Mouse (Mus musculus) mature B cell (primary cell): ENCODE results near the gene Psmb9.

Experiments used
- in situ Hi-C: fragments of 300-500 bp; cut with MboI; formaldehyde crosslinking; loops from 2 replicates; pipeline ENCODE4 v1.14.3; 2019

The Psmb9 gene

DNA sequence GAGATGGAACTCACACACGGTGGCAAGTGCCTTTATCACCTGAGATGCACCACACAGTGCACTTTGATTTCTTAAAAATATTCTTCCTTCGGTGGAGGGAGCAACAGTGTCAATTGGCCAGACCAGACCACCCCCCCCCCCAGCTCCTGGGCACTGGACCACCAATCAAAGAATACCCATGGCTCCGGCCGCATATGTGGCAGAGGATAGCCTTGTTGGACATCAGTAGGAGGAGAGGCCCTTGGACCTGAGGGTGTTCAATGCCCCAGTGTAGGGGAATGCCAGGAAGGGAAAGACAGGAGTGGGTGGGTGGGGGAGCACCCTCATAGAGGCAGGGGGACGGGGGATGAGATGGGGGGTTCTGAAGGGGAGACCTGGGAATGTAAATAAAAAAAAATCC lies 19.2 kb upstream of the Psmb9 start:
- in situ Hi-C loops = no loop called here

DNA sequence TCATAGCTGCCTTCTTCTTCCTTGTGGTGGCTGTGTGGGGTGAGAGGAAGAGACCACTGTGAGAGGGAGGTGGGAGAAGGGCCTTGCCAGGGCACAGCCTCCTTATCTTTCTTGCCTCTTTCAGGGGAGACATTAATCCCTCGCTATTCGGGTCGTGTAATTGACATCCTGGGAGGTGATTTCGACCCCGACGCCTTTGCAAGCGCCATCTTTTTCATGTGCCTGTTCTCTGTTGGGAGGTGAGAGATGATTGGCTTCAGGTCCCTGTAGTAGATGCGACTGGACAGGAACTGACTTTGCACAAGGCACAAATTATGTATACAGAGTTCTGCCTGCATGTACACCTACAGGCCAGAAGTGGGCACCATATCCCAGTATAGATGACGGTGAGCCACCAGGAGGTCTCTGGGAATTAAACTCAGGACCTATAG lies 18.2 kb upstream of the Psmb9 start:
- in situ Hi-C loops = no loop called here

DNA sequence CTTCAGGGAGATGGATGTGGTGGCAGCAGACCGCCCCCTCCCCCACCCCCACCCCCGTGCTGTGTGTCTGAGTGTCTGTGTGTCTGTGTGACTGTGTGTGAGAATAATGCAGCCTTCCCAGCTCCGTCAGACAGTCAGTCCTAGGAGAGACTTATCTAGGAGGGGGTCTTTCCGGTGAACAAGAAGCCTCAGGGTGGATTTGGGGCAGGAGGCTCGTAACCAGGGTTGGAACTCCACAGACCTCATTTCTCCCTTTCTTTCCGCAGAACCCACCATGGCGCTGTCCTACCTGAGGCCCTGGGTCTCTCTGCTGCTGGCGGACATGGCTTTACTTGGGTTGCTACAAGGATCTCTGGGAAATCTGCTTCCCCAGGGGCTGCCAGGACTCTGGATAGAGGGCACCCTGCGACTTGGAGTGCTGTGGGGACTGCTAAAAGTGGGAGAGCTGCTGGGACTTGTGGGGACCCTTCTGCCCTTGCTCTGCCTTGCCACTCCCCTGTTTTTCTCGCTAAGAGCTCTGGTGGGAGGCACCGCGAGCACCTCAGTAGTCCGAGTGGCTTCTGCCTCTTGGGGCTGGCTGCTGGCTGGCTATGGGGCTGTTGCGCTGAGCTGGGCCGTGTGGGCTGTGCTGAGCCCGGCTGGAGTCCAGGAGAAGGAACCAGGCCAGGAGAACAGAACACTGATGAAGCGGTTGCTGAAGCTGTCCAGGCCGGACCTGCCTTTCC lies 17.6 kb upstream of the Psmb9 start:
- in situ Hi-C loops = no loop called here

DNA sequence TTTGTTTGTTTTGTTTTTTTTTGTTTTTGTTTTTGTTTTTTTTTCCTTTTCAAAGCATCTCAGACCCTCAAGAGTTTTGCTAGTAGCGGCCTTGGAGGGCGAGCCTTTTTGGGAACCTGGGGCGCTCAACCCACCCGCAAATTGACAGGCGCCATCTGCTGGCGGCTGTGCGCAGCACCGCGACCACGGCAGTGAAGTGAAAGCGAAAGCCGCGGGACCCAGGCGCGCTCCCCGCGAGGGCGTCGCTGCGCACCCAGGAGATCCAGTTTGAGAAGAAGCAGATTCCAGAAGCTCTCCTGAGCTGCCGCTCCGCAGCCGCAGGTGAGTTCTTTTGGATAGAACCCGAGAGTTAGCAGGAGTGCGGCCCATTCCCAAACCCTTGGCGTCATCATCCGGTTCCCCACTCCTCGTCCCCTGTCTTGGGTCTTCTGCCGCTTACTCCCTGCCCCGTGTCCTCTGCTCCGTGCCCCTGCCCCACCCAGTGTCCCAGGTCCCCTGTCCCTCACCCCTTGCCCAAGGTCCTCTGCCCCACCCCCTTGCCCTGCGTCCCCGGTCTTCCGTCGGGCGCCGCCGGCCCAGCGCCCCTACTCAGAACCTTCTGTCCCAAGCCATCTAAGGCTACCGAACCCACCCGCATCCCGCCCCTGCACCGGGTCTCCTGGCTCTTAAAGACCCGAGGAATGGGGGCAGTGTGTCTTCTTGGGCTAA lies 16.9 kb upstream of the Psmb9 start:
- in situ Hi-C loops = no loop called here

DNA sequence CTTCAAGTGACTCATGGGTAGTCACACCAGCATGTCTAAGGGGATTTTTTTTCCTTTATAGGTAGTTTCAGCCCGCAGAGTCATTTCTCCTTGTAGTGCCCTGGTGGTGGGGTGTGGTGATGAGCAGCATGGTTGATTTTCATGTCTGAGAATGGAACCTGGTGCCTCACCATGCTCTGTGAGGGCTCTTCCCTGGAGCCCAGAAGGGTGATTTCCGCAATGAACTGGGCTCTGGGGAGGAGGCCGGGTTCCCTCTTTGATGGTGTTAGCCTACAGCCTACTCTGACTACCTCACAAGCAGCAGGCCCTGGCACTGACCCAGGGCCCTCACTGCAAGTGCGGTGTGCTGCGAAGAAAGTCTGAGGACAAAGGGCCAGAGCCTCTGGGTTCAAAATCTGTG lies 15.9 kb upstream of the Psmb9 start, which contains the start of gene Tap2:
TSS of gene Tap2 (plus strand) at position 84 of the 400 bp plus-strand sequence.
- in situ Hi-C loops = no loop called here

DNA sequence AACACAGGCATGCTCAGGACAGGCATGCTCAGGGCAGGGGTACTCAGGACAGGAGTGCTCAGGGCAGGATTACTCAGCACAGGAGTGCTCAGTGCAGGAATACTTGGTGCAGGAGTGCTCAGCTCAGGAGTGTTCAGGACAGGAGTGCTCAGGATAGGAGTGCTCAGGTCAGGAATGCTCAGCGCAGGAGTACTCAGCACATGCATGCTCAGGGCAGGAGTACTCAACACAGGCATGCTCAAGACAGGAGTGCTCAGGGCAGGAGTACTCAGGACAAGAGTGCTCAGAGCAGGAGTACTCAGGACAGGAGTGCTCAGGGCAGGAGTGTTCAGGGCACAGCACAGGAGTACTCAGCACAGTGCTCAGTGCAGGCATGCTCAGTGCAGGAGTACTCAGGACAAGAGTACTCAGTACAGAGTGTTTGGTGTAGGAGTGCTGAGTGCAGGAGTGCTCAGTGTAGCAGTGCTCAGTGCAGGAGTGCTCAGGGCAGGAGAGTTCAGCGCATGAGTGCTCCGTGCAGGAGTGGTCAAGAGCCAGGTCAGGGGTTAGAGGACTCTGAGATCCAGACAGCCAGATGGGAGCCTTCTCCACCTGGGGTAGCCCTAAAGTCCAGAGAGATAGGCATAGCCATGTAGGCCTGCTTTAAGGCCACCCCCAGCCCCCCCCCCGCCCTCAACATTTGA lies 15.3 kb upstream of the Psmb9 start:
- in situ Hi-C loops = no loop called here

DNA sequence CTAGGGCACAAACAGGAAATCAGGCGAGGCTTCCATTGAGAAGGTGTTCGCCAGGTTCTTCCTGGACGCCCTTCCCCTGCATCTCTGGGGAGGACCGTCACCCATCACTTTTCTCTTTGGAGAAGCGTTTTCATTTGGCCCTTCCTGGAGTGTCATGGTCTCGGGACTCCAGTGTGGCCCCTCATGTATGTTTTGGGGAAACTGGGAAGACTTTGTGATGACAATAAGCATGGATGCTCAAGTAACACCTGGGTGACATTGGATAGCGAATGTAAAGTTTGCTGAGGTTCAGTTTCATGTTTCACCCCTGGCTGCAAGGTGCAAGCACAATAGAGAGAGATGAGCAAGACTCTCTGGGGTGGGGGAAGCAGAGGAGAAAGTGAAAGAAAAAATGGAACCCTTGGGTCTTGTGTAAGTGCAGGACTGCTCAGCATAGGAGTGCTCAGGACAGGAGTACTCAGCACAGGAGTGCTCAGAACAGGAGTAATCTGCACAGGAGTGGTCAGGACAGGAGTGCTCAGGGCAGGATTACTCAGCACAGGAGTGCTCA lies 14.0 kb upstream of the Psmb9 start:
- in situ Hi-C loops = no loop called here

DNA sequence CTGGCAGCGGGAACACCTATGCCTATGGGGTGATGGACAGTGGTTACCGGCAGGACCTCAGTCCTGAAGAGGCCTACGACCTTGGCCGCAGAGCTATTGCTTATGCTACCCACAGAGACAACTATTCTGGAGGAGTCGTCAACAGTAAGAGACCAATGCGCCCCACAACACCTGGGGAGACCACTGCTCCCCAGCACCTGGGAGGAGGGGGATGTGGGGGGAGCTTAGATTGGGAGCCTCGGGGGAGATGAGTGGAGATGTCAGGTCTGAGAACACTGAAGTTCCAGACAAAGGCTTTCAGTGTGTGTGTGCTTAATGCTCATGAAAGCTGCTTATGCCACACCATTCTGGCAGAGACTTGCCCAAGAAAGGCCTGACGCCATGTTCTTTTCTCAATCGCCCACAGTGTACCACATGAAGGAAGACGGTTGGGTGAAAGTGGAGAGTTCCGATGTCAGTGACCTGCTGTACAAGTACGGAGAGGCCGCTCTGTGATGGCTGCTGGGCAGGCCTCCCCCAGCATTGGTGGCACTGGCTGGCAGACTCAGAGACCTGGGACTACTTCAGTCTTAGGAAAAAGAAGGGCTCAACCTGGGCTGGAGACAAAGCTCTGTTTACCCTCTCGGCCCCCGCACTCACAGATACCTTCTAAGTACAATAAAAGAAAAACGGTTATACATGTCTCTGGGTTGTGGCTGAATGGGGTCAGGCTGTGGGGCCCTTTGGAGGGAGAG lies 13.4 kb upstream of the Psmb9 start:
- in situ Hi-C loops = no loop called here

DNA sequence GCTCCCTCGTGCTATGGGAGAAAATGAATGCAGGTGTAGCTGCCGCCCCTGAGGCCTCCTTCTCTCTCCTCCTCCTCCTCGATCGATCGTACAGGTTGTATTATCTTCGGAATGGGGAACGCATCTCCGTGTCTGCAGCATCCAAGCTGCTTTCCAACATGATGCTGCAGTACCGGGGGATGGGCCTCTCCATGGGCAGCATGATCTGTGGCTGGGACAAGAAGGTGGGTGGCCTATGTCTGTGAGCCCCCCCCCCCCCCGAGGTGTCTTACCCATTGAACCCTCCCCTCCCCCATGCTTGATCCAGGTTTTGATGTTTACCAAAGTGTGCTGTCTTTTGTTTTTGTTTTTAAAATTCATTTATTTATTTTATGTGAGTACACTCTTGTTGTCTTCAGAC lies 12.5 kb upstream of the Psmb9 start:
- in situ Hi-C loops = no loop called here

DNA sequence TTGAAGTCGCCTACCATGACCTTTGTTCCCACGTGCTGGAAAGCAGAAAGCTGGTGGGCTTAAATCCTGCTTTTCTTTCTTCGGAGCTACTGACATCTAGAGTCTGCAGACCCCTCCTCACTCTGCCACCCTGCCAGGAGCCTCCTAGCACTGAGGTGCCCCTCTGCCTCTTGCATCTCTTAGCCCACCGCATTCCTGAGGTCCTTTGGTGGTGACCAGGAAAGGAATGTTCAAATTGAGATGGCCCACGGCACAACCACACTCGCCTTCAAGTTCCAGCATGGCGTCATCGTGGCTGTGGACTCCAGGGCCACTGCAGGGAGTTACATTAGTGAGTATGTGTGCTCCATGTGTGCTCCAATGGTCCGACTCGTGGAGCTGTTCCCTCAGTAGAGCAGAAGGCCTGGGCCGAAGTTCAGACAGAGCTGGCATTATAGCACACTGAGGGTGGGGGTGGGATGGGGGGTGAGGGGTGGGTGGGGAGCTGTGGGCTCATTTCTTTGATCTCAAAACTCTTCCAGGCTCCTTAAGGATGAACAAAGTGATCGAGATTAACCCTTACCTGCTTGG lies 11.6 kb upstream of the Psmb9 start:
- in situ Hi-C loops = loop anchor here (25.0 kb wide), 1 partner anchor 388 kb away; the partner anchor contains the start of genes Ager, Gpsm3 and Pbx2

DNA sequence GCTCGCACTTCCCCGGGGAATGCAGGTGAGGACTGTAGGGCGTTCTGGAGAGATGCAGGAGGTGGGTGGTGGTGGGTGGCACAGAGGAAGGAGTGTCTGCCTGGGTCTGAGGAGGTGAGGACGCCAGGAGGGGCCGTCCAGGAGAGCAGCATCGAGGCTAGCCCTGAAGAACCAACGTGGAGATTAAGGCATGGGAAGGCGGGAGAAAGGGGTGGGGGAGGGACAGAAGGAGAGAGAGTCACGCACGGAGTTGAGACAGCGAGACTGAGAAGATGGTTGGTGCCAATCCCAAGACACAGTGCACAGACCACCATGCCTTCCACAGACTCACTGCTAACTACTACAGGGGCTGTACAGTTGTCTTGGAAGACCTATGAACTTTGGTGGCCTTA lies 11.0 kb upstream of the Psmb9 start:
- in situ Hi-C loops = loop anchor here (25.0 kb wide), 1 partner anchor 389 kb away; the partner anchor contains the start of genes Ager, Gpsm3 and Pbx2

DNA sequence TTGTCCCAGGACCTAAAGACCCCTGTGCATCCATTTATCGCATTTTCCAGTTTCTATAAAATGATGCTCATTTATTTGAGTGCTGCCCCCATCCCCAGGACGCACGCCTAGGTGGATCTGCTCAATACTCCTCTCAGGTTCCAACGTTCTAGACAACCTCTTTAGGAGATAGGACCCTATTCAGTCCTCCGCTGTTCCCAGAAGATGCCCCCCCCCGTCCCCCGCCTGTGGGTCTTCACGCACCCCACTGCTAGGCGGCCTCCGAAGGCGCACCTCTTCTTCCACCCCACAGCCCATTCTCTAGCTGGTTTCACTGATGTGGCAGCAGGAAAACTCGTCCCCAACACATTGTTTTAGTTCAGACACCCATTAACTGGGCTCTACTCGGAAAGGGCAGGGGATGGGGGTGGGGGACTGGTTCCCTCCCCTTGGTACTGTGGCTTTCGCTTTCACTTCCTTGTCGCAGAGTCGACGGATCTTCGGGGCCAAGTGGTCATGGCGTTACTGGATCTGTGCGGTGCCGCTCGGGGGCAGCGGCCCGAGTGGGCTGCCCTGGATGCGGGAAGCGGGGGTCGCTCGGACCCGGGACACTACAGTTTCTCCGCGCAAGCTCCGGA lies 10.4 kb upstream of the Psmb9 start:
- in situ Hi-C loops = loop anchor here (25.0 kb wide), 1 partner anchor 389 kb away; the partner anchor contains the start of genes Ager, Gpsm3 and Pbx2

DNA sequence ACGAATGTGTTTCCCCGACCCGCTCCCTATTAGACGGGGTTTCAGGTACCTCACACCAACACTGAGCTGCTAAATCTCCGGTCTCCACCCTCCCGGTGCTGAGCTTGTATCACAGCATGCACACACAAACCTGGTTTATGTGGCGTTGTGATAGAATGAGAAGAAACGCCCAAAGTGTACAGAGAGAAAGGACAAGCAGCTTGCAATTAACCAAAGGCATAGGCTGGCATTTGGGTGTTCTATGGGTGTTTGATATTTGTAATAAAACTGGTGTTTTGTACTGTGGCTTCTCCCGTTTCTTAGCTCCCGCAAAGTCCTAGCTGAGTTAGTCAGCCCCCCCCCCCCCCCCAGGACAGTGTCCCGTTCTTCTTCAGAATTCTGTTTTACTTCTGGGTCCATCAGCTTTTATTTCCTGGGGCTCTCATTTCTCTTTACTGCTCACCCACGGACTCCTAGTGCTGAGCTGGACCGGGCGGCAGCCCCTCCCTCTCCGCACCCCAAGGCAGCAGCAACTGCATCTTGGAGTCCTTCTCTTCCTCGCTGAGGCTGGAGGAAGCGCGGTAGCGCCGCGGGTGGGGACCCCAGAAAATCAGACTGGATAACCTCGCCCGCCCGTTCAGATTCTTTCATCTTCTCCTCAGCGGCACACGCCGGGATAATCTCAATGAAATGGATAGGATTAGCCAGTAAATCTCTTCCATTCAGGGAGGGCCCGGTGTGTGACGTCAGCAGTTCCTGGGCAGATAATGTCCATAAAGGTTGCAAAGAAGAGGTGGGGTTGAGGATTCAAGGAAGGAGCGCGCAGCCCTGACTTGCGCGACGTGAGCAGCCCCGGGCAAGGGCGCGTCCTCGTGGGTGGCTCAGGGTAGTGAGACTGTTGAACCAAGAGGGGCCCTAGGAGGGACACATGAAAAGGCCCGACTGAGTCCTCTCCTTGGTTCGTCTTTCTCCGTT lies 9.7 kb upstream of the Psmb9 start, which contains the start of gene Psmb8:
TSS of gene Psmb8 (plus strand) at position 781 of the 954 bp plus-strand sequence.
- in situ Hi-C loops = loop anchor here (25.0 kb wide), 1 partner anchor 390 kb away; the partner anchor contains the start of genes Ager, Gpsm3 and Pbx2

DNA sequence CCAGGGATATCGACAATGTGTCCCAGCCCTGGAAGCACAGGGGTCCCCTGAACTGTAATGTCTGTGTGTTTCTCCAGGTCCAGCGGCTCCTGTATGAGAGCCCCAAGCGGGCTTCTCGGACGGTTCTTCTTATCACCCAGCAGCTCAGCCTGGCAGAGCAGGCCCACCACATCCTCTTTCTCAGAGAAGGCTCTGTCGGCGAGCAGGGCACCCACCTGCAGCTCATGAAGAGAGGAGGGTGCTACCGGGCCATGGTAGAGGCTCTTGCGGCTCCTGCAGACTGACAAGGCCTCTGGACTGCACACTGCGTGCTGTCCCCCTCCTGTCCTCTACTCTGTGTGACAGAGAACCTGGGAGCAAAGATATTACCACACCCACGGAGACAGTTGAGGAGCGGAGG lies 8.9 kb upstream of the Psmb9 start:
- in situ Hi-C loops = loop anchor here (25.0 kb wide), 1 partner anchor 391 kb away; the partner anchor contains the start of genes Ager, Gpsm3 and Pbx2

DNA sequence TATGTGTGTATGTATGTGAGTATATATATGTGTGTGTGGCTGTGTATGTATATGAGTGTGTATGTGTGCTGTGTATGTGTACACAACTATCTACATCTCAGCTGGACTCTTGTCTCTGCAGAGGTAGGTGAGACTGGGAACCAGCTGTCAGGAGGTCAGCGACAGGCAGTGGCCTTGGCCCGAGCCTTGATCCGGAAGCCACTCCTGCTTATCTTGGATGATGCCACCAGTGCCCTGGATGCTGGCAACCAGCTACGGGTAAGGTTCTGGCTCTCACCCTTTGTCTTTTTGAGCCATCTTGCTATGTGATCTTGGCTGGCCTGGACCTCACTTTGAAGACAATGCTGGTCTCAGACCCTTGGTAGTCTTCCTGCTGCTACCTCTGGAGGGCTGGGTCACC lies 7.2 kb upstream of the Psmb9 start:
- in situ Hi-C loops = loop anchor here (25.0 kb wide), 1 partner anchor 393 kb away; the partner anchor contains the start of genes Ager, Gpsm3 and Pbx2

DNA sequence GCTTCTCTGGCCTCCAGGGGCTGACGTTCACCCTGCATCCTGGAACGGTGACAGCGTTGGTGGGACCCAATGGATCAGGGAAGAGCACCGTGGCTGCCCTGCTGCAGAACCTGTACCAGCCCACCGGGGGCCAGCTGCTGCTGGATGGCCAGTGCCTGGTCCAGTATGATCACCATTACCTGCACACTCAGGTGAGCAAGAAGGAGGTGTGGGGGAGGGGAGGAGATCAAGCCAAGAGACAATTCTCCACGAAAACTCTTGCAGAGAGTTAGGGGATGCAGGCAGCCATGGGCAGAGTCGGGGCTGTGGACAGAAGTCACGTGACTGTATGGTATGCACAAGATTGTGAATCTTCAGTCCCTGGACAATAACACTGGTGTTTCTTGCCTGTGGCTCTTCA lies 5.9 kb upstream of the Psmb9 start:
- in situ Hi-C loops = loop anchor here (25.0 kb wide), 1 partner anchor 394 kb away; the partner anchor contains the start of genes Ager, Gpsm3 and Pbx2

DNA sequence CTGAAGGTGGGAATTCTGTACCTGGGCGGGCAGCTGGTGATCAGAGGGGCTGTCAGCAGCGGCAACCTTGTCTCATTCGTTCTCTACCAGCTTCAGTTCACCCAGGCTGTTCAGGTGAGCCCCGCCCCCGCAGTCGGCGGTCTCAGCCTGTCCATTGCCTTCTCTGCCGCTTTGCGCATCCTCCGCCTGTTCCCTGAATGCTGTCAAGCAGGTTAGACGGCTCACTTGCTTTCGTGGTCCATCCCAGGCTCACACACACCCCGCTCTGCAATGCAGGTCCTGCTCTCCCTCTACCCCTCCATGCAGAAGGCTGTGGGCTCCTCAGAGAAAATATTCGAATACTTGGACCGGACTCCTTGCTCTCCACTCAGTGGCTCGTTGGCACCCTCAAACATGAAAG lies 5.3 kb upstream of the Psmb9 start:
- in situ Hi-C loops = loop anchor here (25.0 kb wide), 1 partner anchor 394 kb away; the partner anchor contains the start of genes Ager, Gpsm3 and Pbx2

DNA sequence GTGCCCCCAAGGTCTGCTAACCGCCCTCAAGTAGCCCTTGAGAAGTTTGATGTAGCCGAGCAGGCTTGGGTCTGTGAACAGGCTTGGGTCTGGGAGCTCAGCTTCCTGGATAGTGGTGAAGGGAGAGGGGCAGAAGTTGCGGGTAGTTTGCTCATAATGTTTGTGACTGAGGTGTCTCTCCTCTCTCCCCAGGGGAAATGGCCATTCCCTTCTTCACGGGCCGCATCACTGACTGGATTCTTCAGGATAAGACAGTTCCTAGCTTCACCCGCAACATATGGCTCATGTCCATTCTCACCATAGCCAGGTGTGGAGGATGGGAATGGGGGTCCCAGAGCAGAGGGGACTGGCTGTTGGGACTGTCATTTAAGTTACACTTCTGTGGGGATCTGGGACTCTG lies 1.4 kb upstream of the Psmb9 start:
- in situ Hi-C loops = loop anchor here (25.0 kb wide), 1 partner anchor 398 kb away; the partner anchor contains the start of genes Ager, Gpsm3 and Pbx2

DNA sequence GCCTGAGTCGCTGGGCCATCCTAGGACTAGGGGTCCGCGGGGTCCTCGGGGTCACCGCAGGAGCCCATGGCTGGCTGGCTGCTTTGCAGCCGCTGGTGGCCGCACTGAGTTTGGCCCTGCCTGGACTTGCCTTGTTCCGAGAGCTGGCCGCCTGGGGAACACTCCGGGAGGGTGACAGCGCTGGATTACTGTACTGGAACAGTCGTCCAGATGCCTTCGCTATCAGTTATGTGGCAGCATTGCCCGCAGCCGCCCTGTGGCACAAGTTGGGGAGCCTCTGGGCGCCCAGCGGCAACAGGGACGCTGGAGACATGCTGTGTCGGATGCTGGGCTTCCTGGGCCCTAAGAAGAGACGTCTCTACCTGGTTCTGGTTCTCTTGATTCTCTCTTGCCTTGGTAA lies 446 bp upstream of the Psmb9 start:
- in situ Hi-C loops = loop anchor here (25.0 kb wide), 1 partner anchor 399 kb away; the partner anchor contains the start of genes Ager, Gpsm3 and Pbx2
